Mouse (Mus musculus): ENCODE data around the gene Olfr519. TPM values are rescaled to one million over a fixed set of nuclear protein-coding genes. Genes with fewer than 3 reads are reported as not detected.

The Olfr519 gene
- total RNA-seq (2021), result not detected
- long read RNA-seq, result 0 reads

- no peak for DNase-seq (ENCODE audit: low spot score in 2 of 2)
These were observed at the start of gene Olfr519 for GRCm38 (mm10) chr7:108894320-108894719. Gene Olfr519, minus strand, starts transcription at chr7:108894420.

- peak in 1 of 2 experiments; percentile 81 for DNase-seq (ENCODE audit: low spot score in 2 of 2)
These were observed 49.8 kb upstream of the Olfr519 start for GRCm38 (mm10) chr7:108944002-108944401.

GRCm38 (mm10) chr7:108941466-108941865 is 47.2 kb upstream of the Olfr519 start:
- no peak for DNase-seq (ENCODE audit: low spot score in 2 of 2)

- no peak for DNase-seq (ENCODE audit: low spot score in 2 of 2)
These were observed 42.4 kb upstream of the Olfr519 start for GRCm38 (mm10) chr7:108936591-108936990.

DNA sequence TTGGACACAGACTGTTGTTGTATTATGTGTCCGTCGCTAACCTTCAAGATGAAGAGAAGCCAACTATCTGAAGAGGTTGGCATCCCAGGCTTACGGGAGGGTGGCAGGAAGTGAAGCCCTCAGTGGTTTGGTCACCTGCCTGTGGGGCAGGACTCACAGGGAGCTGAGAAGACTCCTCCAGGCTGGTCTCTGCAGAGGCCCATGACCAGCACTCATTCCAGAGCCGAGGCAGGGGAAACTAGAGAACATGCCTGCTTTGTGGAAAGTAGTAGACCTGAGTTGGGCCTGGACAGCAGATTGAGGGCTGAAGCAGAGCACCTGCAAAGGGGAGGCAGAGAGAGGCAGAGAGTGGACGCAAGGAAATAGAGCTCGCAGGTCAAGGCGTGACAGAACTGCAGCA is 41.2 kb upstream of the Olfr519 start:
- DNase-seq (ENCODE audit: low spot score in 2 of 2), result no peak

DNA sequence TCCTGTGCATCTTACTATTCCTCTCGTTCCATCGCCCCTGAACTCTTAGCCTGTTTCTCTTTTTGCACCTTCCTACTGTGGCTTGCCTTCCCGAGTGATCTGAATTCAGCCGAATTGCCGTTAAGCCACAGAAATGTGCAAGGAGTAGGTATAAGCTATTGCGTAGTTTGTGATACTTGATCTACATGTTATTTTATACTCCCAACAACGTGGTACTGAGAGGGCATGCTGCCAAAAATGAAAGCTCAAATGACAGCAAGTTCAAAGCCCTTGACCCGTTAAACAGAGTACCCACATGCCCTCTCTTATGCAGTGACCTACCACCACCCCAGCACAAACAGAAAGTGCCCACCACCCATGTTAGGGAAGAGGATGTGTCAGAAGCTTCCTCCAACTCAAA is 40.6 kb upstream of the Olfr519 start:
- no peak for DNase-seq (ENCODE audit: low spot score in 2 of 2)

GRCm38 (mm10) chr7:108933794-108934731 is 39.8 kb upstream of the Olfr519 start, which contains the start of gene Eif3f:
Gene Eif3f, plus strand, starts transcription at chr7:108934417.
- DNase-seq (ENCODE audit: low spot score in 2 of 2), result peak; percentile 94 to 99

- no peak for DNase-seq (ENCODE audit: low spot score in 2 of 2)
These were observed 35.6 kb upstream of the Olfr519 start, which contains the start of gene Nlrp10 for GRCm38 (mm10) chr7:108929726-108930393. Gene Nlrp10, minus strand, starts transcription at chr7:108930178.

DNA sequence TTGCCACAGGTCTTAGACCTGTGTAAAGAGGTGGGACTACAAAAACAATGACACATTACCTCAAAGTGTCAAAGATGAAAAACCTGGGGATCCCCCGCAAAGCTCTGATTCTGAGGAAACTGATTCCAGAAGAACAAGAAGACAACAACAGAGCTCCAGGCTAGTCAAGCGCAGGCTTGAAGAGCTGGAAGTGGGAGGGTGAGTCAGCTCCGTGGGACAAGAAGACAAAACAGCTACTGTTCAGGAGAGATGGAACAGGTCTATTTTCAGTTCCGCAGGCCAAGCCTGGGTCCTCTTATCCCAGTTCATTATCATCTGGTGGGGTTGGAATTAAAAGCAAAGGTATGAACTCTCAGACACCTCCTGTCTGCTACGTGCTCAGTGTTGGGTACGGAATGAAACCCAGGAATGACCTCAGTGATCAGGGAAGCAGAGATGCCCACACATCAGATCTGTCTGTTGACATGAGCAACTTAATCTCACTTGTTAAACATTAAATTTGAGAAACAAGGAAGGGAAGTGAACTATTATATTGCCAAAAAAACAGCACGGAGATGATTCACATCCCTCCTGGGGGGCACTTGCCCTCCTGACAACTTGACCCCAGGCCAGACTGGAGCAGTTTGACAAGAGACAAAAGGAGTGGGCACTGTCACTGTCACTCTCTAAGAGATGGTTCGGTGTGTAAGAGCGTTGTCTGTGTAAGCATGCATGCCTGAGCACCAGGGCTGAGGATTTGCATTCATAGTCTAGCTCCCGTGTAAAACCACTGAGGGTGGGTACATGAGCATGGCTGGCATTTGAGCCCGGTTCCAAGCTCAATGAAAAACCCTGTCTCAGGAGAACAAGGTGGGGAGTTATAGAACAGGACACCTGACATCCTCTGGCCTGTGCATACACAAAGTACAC is 34.3 kb upstream of the Olfr519 start:
- no peak for DNase-seq (ENCODE audit: low spot score in 2 of 2)

GRCm38 (mm10) chr7:108927043-108927442 is 32.8 kb upstream of the Olfr519 start:
- DNase-seq (ENCODE audit: low spot score in 2 of 2), result no peak

DNA sequence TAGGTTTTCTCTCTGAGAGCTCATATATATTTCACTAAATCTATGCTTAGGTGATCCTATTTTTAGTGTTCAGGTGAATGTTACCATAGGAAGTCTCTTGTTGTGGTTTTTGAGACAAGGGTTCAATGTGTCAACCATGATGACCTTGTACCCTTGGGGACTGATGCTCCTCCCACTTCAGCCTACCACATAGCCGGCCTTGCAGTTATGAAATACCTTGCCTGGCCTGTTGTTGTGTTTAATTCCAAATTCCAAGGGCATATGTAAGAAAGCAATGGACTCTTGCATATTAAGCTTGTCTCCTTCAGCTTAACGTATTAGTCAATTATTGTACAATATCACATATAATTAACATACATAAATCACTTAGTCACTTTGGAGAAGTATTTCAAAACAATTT is 9.7 kb upstream of the Olfr519 start:
- no peak for DNase-seq (ENCODE audit: low spot score in 2 of 2)

DNA sequence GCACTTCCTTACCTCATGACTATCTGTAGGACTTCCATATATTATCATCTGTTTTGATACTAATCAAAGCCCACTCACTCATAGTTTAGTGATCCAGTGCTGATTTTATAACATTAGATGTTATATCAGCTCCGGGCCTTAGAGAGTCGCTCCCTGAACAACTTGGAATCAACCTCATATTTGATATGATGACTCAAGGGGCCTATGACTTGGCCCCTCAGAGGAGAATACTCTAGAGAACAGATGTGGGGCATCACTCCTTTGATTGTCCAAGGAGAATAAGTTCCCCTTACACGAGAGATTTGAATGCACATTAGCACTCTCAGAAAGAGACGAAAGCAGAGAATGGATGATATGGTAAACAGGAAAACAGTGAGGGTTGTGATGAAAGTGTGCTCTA is 9.3 kb downstream of the Olfr519 start, which contains the start of gene Olfr518:
Olfr518 (minus strand) TSS at position 101 of the 400 bp plus-strand sequence.
- DNase-seq (ENCODE audit: low spot score in 2 of 2), result no peak

DNA sequence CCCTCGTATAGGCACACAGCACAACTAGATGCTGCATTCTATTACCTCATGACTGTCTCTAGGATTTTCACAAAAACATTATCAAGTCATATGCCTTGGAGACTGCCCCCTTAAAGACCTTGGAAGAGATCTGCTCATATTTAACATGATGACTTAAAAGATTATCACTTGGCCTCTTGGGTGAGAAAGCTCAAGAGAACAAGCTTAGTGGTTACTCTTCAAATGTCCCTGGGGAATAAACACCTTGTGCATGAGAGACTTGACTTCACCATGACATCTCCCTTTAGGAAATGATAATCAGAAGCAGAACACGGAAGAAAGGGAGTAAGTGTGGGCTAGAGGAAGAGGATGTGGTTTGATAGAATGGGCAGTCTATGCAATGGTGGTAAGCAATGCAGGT is 21.9 kb downstream of the Olfr519 start, which contains the start of gene Olfr517:
Olfr517 (minus strand) TSS at position 101 of the 400 bp plus-strand sequence.
- DNase-seq (ENCODE audit: low spot score in 2 of 2), result no peak

DNA sequence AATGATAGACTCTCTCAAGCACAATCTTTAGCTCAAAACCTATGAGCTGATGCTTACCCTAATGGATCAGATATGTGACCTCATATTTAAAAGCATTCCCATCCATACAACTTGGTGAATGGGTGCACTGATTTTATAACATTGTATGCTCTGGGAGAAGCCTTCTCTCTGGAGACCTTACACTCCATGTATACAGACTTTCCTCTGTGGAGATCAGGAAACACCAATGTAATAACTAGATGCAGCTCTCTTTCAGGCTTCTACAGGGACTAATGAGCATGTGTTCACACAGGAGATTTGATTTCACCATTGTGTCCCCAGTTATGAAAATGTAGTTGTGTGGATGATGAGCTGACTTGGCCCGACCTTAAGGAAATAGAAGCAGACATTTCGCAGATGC is 43.8 kb downstream of the Olfr519 start, which contains the start of gene Olfr516:
Olfr516 (minus strand) TSS at position 101 of the 400 bp plus-strand sequence.
- DNase-seq (ENCODE audit: low spot score in 2 of 2), result no peak

Other genes starting within 250 kb of the Olfr519 start
- gene Olfr509, start 242.5 kb downstream of the Olfr519 start, total RNA-seq (2021), result not detected
- not detected for gene Olfr510, start 228.0 kb downstream of the Olfr519 start, total RNA-seq (2021)
- gene Olfr512, start 181.1 kb downstream of the Olfr519 start, total RNA-seq (2021), result not detected
- gene Olfr513, start 143.4 kb downstream of the Olfr519 start, total RNA-seq (2021), result not detected
- not detected for gene Olfr514, start 68.4 kb downstream of the Olfr519 start, total RNA-seq (2021)
- gene Olfr516, start 43.9 kb downstream of the Olfr519 start, total RNA-seq (2021), result not detected
- gene Olfr517, start 22.0 kb downstream of the Olfr519 start, total RNA-seq (2021), result not detected
- not detected for gene Olfr518, start 9.4 kb downstream of the Olfr519 start, total RNA-seq (2021)
- under 1 TPM; 0.32 to 0.38 TPM for gene Nlrp10, start 35.8 kb upstream of the Olfr519 start, total RNA-seq (2021)
- 100 to 1,000 TPM; 101 to 103 TPM for gene Eif3f, start 40.0 kb upstream of the Olfr519 start, total RNA-seq (2021)
- 100 to 1,000 TPM; 179 TPM for gene Tub, start 55.9 kb upstream of the Olfr519 start, total RNA-seq (2021)
- gene Ric3, start 188.9 kb upstream of the Olfr519 start, total RNA-seq (2021), result 10 to 100 TPM; 67.2 to 72.2 TPM